Mouse (Mus musculus): Measurements from ENCODE around the gene Rpa1.

DNA sequence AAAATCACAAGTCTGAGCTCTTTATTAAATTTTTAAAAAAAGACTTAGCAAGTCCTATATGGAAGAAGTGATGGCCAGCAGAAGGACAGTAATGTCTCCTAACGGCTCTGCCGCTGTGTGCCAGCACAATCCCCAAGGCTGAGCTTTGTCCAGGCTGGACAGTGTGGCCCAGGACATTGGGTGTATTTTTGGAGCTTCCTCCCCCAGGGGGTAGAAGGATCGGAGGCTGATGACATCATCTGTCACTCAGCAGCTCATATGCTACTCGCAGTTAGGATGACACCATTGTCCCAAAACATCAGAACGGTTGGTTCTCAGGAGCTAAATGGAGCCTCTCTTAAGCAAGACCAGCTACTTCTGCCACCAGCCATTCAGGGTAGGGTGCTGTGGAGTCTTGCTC lies 79.6 kb downstream of the Rpa1 start:
- no peak for TF ChIP-seq CTCF (IDR thresholded peaks at IDR 0.05; ENCODE audit: low read depth)
- no peak for TF ChIP-seq EP300 (IDR thresholded peaks at IDR 0.05; ENCODE audit: low read depth)
